In genomic region chr13:54684140-54684896, GRCm38 (mm10) we compare ENCODE assay signal across 9 mouse cellular contexts. TPM values are rescaled to one million over a fixed set of nuclear protein-coding genes. Genes with fewer than 3 reads are reported as not detected.
A peak's percentile ranks its signal among the peaks of the same experiment; 100 is the strongest.
DNase-seq lines count a peak whose midpoint lies in the region; ATAC-seq lines count a peak whose summit lies in the region.
"Had no signal": no experiment of that assay in that cellular context is flagged by ENCODE, and none has a peak within 500 bp of the region (broad histone marks: within the 10 kb centered on the region; RNA-seq: fewer than 3 reads in every experiment).

No protein-coding gene starts in this region.

- no peak for ATAC-seq in liver, embryonic 11.5 days (replicated peaks; ENCODE audit: low FRiP score)
- no peak for ATAC-seq in forebrain, embryonic 12.5 days (ENCODE audit: low FRiP score)
- ATAC-seq in intestine, embryonic 15.5 days = no peak
- no peak for ATAC-seq in neural tube, embryonic 12.5 days (ENCODE audit: low FRiP score, low read depth)
- no peak for ATAC-seq in granulocyte monocyte progenitor cell, adult 5-6 weeks (replicated peaks; ENCODE audit: poor library complexity, severe bottlenecking)
- ATAC-seq: Patski had no signal

- peaks cover 45% of the 10 kb centered on the region for H3K4me1 ChIP-seq in liver, embryonic 11.5 days (replicated peaks; ENCODE audit: control insufficient read depth, insufficient read depth, low read length)
- H3K4me1 ChIP-seq in forebrain, embryonic 12.5 days = peaks cover 34% of the 10 kb centered on the region
- peaks cover 30% of the 10 kb centered on the region for H3K4me1 ChIP-seq in intestine, embryonic 15.5 days (replicated peaks)
- H3K4me1 ChIP-seq in neural tube, embryonic 12.5 days = peaks cover 27% of the 10 kb centered on the region

- WGBS in liver, embryonic 11.5 days = 80% methylated on average over 3 of the region's 3 CpGs
- WGBS in forebrain, embryonic 12.5 days = 77% methylated on average over 3 of the region's 3 CpGs
- WGBS in intestine, embryonic 15.5 days = 73% methylated on average over 3 of the region's 3 CpGs
- WGBS in neural tube, embryonic 12.5 days = 79% methylated on average over 3 of the region's 3 CpGs

- 0 out of 2 replicates have a peak overlapping the region, but pooled peaks have one; percentile 94 for H3K9ac ChIP-seq in liver, embryonic 11.5 days (ENCODE audit: low read depth, low read length)
- H3K9ac ChIP-seq in forebrain, embryonic 12.5 days = peak overlapping the region; percentile 33; the same call in 1 of the 2 replicates
- H3K9ac ChIP-seq in intestine, embryonic 15.5 days = 0 out of 2 replicates have a peak overlapping the region, but pooled peaks have one; percentile 15
- peak overlapping the region; percentile 96; the same call in 1 of the 2 replicates for H3K9ac ChIP-seq in neural tube, embryonic 12.5 days

- H3K27ac ChIP-seq in liver, embryonic 11.5 days (ENCODE audit: low read depth, low read length) = peak overlapping the region; percentile 15; the same call in 1 of the 2 replicates
- 0 out of 2 replicates have a peak overlapping the region, but pooled peaks have one; percentile 2 for H3K27ac ChIP-seq in forebrain, embryonic 12.5 days
- no peak overlapping the region for H3K27ac ChIP-seq in intestine, embryonic 15.5 days
- H3K27ac ChIP-seq in neural tube, embryonic 12.5 days = no peak overlapping the region

- H3K27me3 ChIP-seq in liver, embryonic 11.5 days (replicated peaks; ENCODE audit: control insufficient read depth, insufficient read depth, low read length) = no peaks in the 10 kb centered on the region
- no peaks in the 10 kb centered on the region for H3K27me3 ChIP-seq in forebrain, embryonic 12.5 days
- no peaks in the 10 kb centered on the region for H3K27me3 ChIP-seq in intestine, embryonic 15.5 days (replicated peaks)
- H3K27me3 ChIP-seq in neural tube, embryonic 12.5 days (replicated peaks) = no peaks in the 10 kb centered on the region
- H3K27me3 ChIP-seq: Patski had no signal

- no peak overlapping the region for H3K4me3 ChIP-seq in liver, embryonic 11.5 days (ENCODE audit: low read depth, low read length)
- H3K4me3 ChIP-seq in forebrain, embryonic 12.5 days (replicated peaks) = 0 out of 2 replicates have a peak overlapping the region, but pooled peaks have one; percentile 88
- no peak overlapping the region for H3K4me3 ChIP-seq in intestine, embryonic 15.5 days (replicated peaks)
- H3K4me3 ChIP-seq in neural tube, embryonic 12.5 days = 0 out of 2 replicates have a peak overlapping the region, but pooled peaks have one; percentile 1

- intact Hi-C loops in left cerebral cortex, postnatal 4 days (cut with DNase I) = no loop called here

- DNase-seq in liver, embryonic 11.5 days (ENCODE audit: low spot score) = no peak
- no peak for DNase-seq in liver
- DNase-seq in left cerebral cortex, postnatal 4 days = no peak
- DNase-seq: gastrocnemius, postnatal 14 days had no signal

- H3K4me2 ChIP-seq in liver, embryonic 11.5 days = peak overlapping the region; percentile 23; the same call in 1 of the 2 replicates
- peak overlapping the region; percentile 92 for H3K4me2 ChIP-seq in forebrain, embryonic 12.5 days
- H3K4me2 ChIP-seq in intestine, embryonic 15.5 days (replicated peaks) = no peak overlapping the region
- peak overlapping the region; percentile 80 for H3K4me2 ChIP-seq in neural tube, embryonic 12.5 days (replicated peaks)

- peaks cover 45% of the 10 kb centered on the region for H3K36me3 ChIP-seq in liver, embryonic 11.5 days (ENCODE audit: control insufficient read depth, insufficient read depth, low read length)
- peaks cover 51% of the 10 kb centered on the region for H3K36me3 ChIP-seq in forebrain, embryonic 12.5 days (replicated peaks)
- peaks cover 46% of the 10 kb centered on the region for H3K36me3 ChIP-seq in intestine, embryonic 15.5 days
- H3K36me3 ChIP-seq in neural tube, embryonic 12.5 days = peaks cover 53% of the 10 kb centered on the region

- H3K9me3 ChIP-seq in liver, embryonic 11.5 days (ENCODE audit: control insufficient read depth, low read length) = no peaks in the 10 kb centered on the region
- no peaks in the 10 kb centered on the region for H3K9me3 ChIP-seq in forebrain, embryonic 12.5 days
- H3K9me3 ChIP-seq in intestine, embryonic 15.5 days = no peaks in the 10 kb centered on the region
- no peaks in the 10 kb centered on the region for H3K9me3 ChIP-seq in neural tube, embryonic 12.5 days

RNA-seq across cellular contexts. Expression of gene Rnf44, which starts 9.4 kb away (rescaled TPM):
- polyA plus RNA-seq in liver, embryonic 11.5 days (2014; fragmentation: Nextera tagmentation; extraction: Ambion mirVana) = 71.5 and 82.3 TPM in 2 replicates
- polyA plus RNA-seq in forebrain, embryonic 12.5 days (2016; fragmentation: Nextera tagmentation; extraction: Ambion mirVana) = 102 and 113 TPM in 2 replicates
- 77.9 and 78.3 TPM in 2 replicates for polyA plus RNA-seq in intestine, embryonic 15.5 days (2015; fragmentation: Nextera tagmentation; extraction: Ambion mirVana)
- polyA plus RNA-seq in neural tube, embryonic 12.5 days (2016; fragmentation: Nextera tagmentation; extraction: Ambion mirVana) = 105 and 116 TPM in 2 replicates
- 64.2 and 82.0 TPM in 2 replicates for total RNA-seq in granulocyte monocyte progenitor cell, adult 5-6 weeks (2014; fragmentation: Nextera tagmentation)
- 12.2 and 12.3 TPM in 2 replicates for total RNA-seq in granulocyte monocyte progenitor cell, adult 5-6 weeks (2017)
- 100 to 1,000 TPM; 111 to 114 TPM for total RNA-seq in left cerebral cortex, postnatal 4 days (2021)

RNA-seq across cellular contexts. Expression of gene Cdhr2, which starts 16.9 kb away (rescaled TPM):
- polyA plus RNA-seq in liver, embryonic 11.5 days (2014; fragmentation: Nextera tagmentation; extraction: Ambion mirVana) = 7.4 and 8.3 TPM in 2 replicates
- 0.05 TPM in 1 of 2 replicates, not detected in the other for polyA plus RNA-seq in forebrain, embryonic 12.5 days (2016; fragmentation: Nextera tagmentation; extraction: Ambion mirVana)
- 32.2 and 37.2 TPM in 2 replicates for polyA plus RNA-seq in intestine, embryonic 15.5 days (2015; fragmentation: Nextera tagmentation; extraction: Ambion mirVana)
- 0.09 and 0.15 TPM in 2 replicates for polyA plus RNA-seq in neural tube, embryonic 12.5 days (2016; fragmentation: Nextera tagmentation; extraction: Ambion mirVana)
- total RNA-seq in granulocyte monocyte progenitor cell, adult 5-6 weeks (2014; fragmentation: Nextera tagmentation) = not detected in 2 replicates
- total RNA-seq in granulocyte monocyte progenitor cell, adult 5-6 weeks (2017) = not detected in 2 replicates
- total RNA-seq in left cerebral cortex, postnatal 4 days (2021) = under 1 TPM; 0.12 to 0.26 TPM
- total RNA-seq: gastrocnemius, postnatal 14 days had no signal
- polyA plus RNA-seq: Patski had no signal

Comparison
In these comparisons a context has a peak if more than half of its experiments do, and no peak if none do; other contexts are left out.
1. H3K27ac ChIP-seq: peak in liver, embryonic 11.5 days (single experiment) and forebrain, embryonic 12.5 days (single experiment); none in intestine, embryonic 15.5 days (single experiment) and neural tube, embryonic 12.5 days (single experiment).
2. H3K4me3 ChIP-seq: peak in forebrain, embryonic 12.5 days (single experiment) and neural tube, embryonic 12.5 days (single experiment); none in liver, embryonic 11.5 days (single experiment) and intestine, embryonic 15.5 days (single experiment).
3. H3K9ac ChIP-seq: peak in every context shown above with its lines; median percentile 96 in neural tube, embryonic 12.5 days; 94 in liver, embryonic 11.5 days; 33 in forebrain, embryonic 12.5 days; 15 in intestine, embryonic 15.5 days.